In the genomic region with DNA sequence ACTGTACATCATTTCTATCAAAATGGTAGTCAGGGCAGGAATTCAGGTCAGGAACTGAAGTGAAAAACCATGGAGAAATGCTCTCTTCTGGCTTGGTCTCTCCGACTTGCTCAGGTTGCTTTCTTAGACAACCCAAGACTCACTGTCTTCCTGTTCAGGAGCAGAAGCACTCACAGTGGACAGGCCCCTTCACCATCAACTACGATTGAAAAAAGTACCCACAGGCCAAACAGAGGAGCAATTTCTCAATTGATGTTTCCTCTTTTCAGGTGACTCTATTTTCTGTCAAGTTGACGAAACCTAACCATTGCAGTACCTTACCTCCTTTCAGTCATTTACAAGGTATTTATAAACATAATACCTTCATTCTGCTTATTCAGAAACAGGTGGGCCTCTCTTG, we compare ENCODE assay signal across 18 mouse cellular contexts.
"Had no signal": no experiment of that assay in that cellular context is flagged by ENCODE, and none has a peak within 500 bp of the region (broad histone marks: within the 10 kb centered on the region; RNA-seq: fewer than 3 reads in every experiment).

No protein-coding gene starts in this region.

- H3K4me3 ChIP-seq: lung, embryonic 15.5 days; midbrain, embryonic 10.5 days; midbrain, embryonic 12.5 days; myocyte; neural tube, embryonic 13.5 days; neural tube, embryonic 15.5 days; stomach, embryonic 15.5 days had no signal

- H3K27ac ChIP-seq: liver, embryonic 14.5 days; lung, embryonic 15.5 days; midbrain, embryonic 10.5 days; midbrain, embryonic 12.5 days; neural tube, embryonic 13.5 days; neural tube, embryonic 15.5 days; stomach, embryonic 15.5 days; stomach, postnatal 0 days had no signal

- H3K4me2 ChIP-seq: liver, embryonic 11.5 days; lung, embryonic 15.5 days; midbrain, embryonic 12.5 days; neural tube, embryonic 13.5 days; neural tube, embryonic 15.5 days; stomach, embryonic 15.5 days had no signal

- H3K9ac ChIP-seq: liver, embryonic 14.5 days; lung, embryonic 15.5 days; midbrain, embryonic 12.5 days; neural tube, embryonic 13.5 days; neural tube, embryonic 15.5 days; stomach, embryonic 15.5 days had no signal

- H3K27me3 ChIP-seq: lung, embryonic 15.5 days; midbrain, embryonic 12.5 days; neural tube, embryonic 13.5 days; neural tube, embryonic 15.5 days; stomach, embryonic 15.5 days had no signal

- H3K9me3 ChIP-seq: lung, embryonic 15.5 days; midbrain, embryonic 10.5 days; midbrain, embryonic 12.5 days; neural tube, embryonic 13.5 days; neural tube, embryonic 15.5 days; stomach, embryonic 15.5 days had no signal

- DNase-seq: lung, adult 2 months; lung, postnatal 10 days; lung, postnatal 4 days; midbrain, embryonic 14.5 days; right cerebral cortex, postnatal 14 days; thymus, adult 2 months; thymus, postnatal 36 days had no signal

- H3K4me1 ChIP-seq: lung, embryonic 15.5 days; midbrain, embryonic 10.5 days; midbrain, embryonic 12.5 days; neural tube, embryonic 13.5 days; neural tube, embryonic 15.5 days; stomach, embryonic 15.5 days had no signal

- H3K36me3 ChIP-seq: lung, embryonic 15.5 days; midbrain, embryonic 10.5 days; midbrain, embryonic 12.5 days; neural tube, embryonic 13.5 days; neural tube, embryonic 15.5 days; stomach, embryonic 15.5 days had no signal

- ATAC-seq: midbrain, embryonic 16.5 days had no signal
